Mouse (Mus musculus): ENCODE data around the gene Prmt7. TPM values are rescaled to one million over a fixed set of nuclear protein-coding genes. Genes with fewer than 3 reads are reported as not detected.

The Prmt7 gene
- polyA plus RNA-seq, 1 experiment = 33.9 TPM

DNA sequence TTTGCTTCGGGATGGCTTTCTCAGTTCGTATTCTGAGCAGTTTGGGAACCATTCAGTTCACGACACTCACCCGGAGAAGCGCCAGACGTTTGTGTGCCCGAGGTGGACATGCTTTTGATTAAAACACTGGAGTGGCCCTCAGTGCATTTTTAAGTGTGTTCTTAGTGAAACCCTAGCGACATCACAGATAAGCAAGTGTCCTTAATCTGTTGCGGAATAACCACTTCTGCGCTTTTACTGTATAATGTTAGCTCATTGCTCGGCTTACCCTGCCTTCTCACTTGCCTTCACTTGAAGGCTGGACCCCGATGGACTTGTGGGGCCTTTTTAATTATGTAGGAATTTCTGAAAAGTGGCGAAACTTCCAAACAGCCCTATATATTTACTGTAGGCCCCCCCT lies 685 bp downstream of the Prmt7 start:
- no peak overlapping the region for H3K27ac ChIP-seq (ENCODE audit: insufficient read depth, low read length)
- peak overlapping the region; percentile 73 for H3K4me3 ChIP-seq (ENCODE audit: insufficient read depth, low read length)
- TF ChIP-seq POLR2A (IDR thresholded peaks at IDR 0.05; ENCODE audit: extremely low read depth, insufficient read depth, low read length) (no peak), CTCF (IDR thresholded peaks at IDR 0.05; ENCODE audit: extremely low read depth, insufficient read depth, low read length) (no peak)
- peaks cover 2% of the 10 kb centered on the region; the same call in 1 of the 2 replicates for H3K4me1 ChIP-seq (ENCODE audit: control insufficient read depth, insufficient read depth, low read length)

- Histone ChIP-seq H3K4me1 (ENCODE audit: control insufficient read depth, insufficient read depth, low read length) (peaks cover 2% of the 10 kb centered on the region; the same call in 1 of the 2 replicates), H3K4me3 (ENCODE audit: insufficient read depth, low read length) (no peak overlapping the region), H3K27ac (ENCODE audit: insufficient read depth, low read length) (no peak overlapping the region)
- TF ChIP-seq CTCF (IDR thresholded peaks at IDR 0.05; ENCODE audit: extremely low read depth, insufficient read depth, low read length) (no peak), POLR2A (IDR thresholded peaks at IDR 0.05; ENCODE audit: extremely low read depth, insufficient read depth, low read length) (no peak)
Observed at GRCm38 (mm10) chr8:106213959-106214358, 3.2 kb downstream of the Prmt7 start.

- TF ChIP-seq CTCF (IDR thresholded peaks at IDR 0.05; ENCODE audit: extremely low read depth, insufficient read depth, low read length) (0 out of 2 replicates have a peak, but pooled peaks have one; percentile 15), POLR2A (IDR thresholded peaks at IDR 0.05; ENCODE audit: extremely low read depth, insufficient read depth, low read length) (no peak)
- no peak overlapping the region for H3K4me3 ChIP-seq (ENCODE audit: insufficient read depth, low read length)
- no peak overlapping the region for H3K27ac ChIP-seq (ENCODE audit: insufficient read depth, low read length)
- H3K4me1 ChIP-seq (ENCODE audit: control insufficient read depth, insufficient read depth, low read length) = no peaks in the 10 kb centered on the region
Observed at GRCm38 (mm10) chr8:106219620-106220019, 8.9 kb downstream of the Prmt7 start.

DNA sequence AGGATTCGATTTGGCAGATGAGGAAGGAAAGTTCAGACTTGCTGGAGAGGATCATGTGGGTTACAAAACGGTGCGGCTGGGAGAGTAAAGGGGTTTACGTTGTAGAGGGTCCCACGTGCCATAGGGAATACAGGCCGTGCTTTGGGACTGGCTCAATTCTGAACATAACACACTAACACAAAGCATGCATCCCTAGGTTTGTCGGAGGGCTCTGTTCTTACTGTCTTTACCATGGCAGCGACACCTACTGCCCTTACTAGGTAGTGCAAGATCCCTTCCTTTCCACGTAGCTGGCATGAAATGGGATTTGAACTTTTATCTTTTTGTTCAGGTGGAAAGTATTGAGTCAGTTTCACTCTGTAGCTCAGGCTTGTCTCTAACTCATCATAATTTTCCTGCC lies 15.9 kb downstream of the Prmt7 start:
- no peaks in the 10 kb centered on the region for H3K4me1 ChIP-seq (ENCODE audit: control insufficient read depth, insufficient read depth, low read length)
- TF ChIP-seq CTCF (IDR thresholded peaks at IDR 0.05; ENCODE audit: extremely low read depth, insufficient read depth, low read length) (peak; percentile 89), POLR2A (IDR thresholded peaks at IDR 0.05; ENCODE audit: extremely low read depth, insufficient read depth, low read length) (no peak)
- no peak overlapping the region for H3K4me3 ChIP-seq (ENCODE audit: insufficient read depth, low read length)
- no peak overlapping the region for H3K27ac ChIP-seq (ENCODE audit: insufficient read depth, low read length)

DNA sequence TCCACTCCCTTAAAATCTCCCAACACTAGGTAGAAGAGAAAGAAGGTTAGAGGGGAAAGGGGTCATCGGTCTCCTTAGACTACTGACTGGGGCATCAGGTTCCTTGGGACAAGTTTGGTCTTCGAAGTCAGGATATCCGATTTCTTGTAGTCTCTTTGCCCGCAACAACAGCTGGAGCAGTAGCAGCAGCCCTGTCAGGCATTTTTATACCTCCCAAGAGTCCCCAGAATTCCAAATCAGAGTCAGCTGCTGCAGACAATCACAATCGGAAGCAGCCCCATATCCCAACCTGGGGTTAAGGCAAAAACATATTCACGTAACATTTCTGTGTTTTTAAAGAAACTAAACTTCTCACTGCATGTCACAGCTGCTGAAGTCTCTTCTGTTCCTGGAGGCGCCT lies 20.8 kb downstream of the Prmt7 start:
- no peak overlapping the region for H3K4me3 ChIP-seq (ENCODE audit: insufficient read depth, low read length)
- TF ChIP-seq POLR2A (IDR thresholded peaks at IDR 0.05; ENCODE audit: extremely low read depth, insufficient read depth, low read length) (no peak), CTCF (IDR thresholded peaks at IDR 0.05; ENCODE audit: extremely low read depth, insufficient read depth, low read length) (no peak)
- H3K4me1 ChIP-seq (ENCODE audit: control insufficient read depth, insufficient read depth, low read length) = no peaks in the 10 kb centered on the region
- no peak overlapping the region for H3K27ac ChIP-seq (ENCODE audit: insufficient read depth, low read length)

DNA sequence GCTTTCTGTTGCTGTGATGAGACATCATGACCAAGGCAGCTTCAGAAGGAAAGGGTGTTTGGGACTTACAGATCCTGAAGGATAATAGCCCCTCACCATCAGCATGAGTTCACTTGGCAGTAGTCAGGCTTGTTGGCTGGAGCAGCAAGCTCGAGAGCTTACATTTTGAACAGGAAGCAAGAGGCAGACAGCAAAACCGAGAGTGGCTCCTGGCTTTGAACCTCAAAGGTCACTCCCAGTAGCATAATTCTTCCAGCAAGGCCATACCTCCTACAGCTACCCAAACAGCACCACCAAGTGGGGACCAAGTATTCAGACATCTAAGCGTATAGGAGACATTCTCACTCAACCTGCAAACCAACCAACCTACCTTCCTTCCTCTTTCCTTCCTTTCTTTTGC lies 22.0 kb downstream of the Prmt7 start:
- H3K4me1 ChIP-seq (ENCODE audit: control insufficient read depth, insufficient read depth, low read length) = no peaks in the 10 kb centered on the region
- H3K4me3 ChIP-seq (ENCODE audit: insufficient read depth, low read length) = no peak overlapping the region
- no peak overlapping the region for H3K27ac ChIP-seq (ENCODE audit: insufficient read depth, low read length)
- TF ChIP-seq CTCF (IDR thresholded peaks at IDR 0.05; ENCODE audit: extremely low read depth, insufficient read depth, low read length) (no peak), POLR2A (IDR thresholded peaks at IDR 0.05; ENCODE audit: extremely low read depth, insufficient read depth, low read length) (no peak)

DNA sequence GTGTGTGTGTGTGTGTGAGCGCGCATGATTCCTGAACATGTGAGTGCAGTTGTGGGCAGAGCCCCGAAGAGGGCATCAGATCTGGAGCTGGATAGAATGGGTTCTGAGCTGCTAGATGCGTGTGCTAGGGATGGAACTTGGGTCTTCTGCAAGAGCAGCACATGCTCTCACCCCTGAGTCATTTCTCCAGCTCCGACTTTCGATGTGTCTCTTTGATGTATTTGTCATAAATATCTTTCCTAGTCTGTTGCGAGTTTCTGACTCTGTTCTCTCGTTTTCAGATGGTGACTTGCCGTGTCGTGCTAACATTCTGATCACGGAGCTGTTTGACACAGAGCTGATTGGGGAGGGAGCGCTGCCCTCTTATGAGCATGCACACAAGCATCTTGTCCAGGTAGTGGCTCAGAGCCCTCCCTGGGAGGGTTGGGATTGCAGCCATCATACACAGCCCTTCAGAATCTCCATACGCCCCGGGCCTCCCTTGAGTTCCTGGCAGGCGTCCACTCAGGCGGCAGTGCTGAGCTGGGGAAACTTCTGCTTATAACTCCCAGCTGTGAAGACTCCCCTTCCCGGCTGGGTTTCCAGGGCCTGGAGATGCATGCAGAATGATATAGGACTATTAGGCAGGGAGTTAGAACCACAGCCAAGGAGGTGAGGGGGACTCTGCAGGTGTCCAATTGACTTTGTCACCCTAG lies 24.0 kb downstream of the Prmt7 start:
- no peak for TF ChIP-seq POLR2A (IDR thresholded peaks at IDR 0.05; ENCODE audit: extremely low read depth, insufficient read depth, low read length)
- no peak for TF ChIP-seq CTCF (IDR thresholded peaks at IDR 0.05; ENCODE audit: extremely low read depth, insufficient read depth, low read length)
- no peak overlapping the region for H3K27ac ChIP-seq (ENCODE audit: insufficient read depth, low read length)
- H3K4me3 ChIP-seq (ENCODE audit: insufficient read depth, low read length) = no peak overlapping the region
- no peaks in the 10 kb centered on the region for H3K4me1 ChIP-seq (ENCODE audit: control insufficient read depth, insufficient read depth, low read length)

DNA sequence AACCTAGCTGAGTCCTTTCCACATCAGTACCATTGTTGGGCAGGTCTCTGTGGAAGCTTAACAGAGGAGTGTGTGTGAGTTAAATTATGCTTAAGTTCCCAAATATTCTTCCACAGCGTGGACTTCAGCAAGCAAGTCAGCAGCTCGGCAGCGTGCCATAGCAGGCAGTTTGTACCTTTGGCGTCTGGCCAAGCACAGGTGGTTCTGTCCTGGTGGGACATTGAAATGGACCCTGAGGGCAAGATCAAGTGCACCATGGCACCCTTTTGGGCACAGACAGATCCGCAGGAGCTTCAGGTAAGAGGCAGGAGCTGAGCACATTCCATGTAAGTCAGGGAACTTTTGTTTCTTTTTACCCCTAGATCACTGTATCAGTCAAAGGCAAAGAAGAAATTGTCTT lies 26.4 kb downstream of the Prmt7 start:
- no peaks in the 10 kb centered on the region for H3K4me1 ChIP-seq (ENCODE audit: control insufficient read depth, insufficient read depth, low read length)
- H3K4me3 ChIP-seq (ENCODE audit: insufficient read depth, low read length) = no peak overlapping the region
- H3K27ac ChIP-seq (ENCODE audit: insufficient read depth, low read length) = no peak overlapping the region
- no peak for TF ChIP-seq CTCF (IDR thresholded peaks at IDR 0.05; ENCODE audit: extremely low read depth, insufficient read depth, low read length)
- no peak for TF ChIP-seq POLR2A (IDR thresholded peaks at IDR 0.05; ENCODE audit: extremely low read depth, insufficient read depth, low read length)

- TF ChIP-seq POLR2A (IDR thresholded peaks at IDR 0.05; ENCODE audit: extremely low read depth, insufficient read depth, low read length) (no peak), CTCF (IDR thresholded peaks at IDR 0.05; ENCODE audit: extremely low read depth, insufficient read depth, low read length) (no peak)
- Histone ChIP-seq H3K27ac (ENCODE audit: insufficient read depth, low read length) (no peak overlapping the region), H3K4me3 (ENCODE audit: insufficient read depth, low read length) (no peak overlapping the region), H3K4me1 (ENCODE audit: control insufficient read depth, insufficient read depth, low read length) (peaks cover 1% of the 10 kb centered on the region; the same call in 1 of the 2 replicates)
Observed at GRCm38 (mm10) chr8:106250186-106250585, 39.5 kb downstream of the Prmt7 start.

GRCm38 (mm10) chr8:106258169-106258568 lies 47.4 kb downstream of the Prmt7 start:
- no peak overlapping the region for H3K4me3 ChIP-seq (ENCODE audit: insufficient read depth, low read length)
- TF ChIP-seq POLR2A (IDR thresholded peaks at IDR 0.05; ENCODE audit: extremely low read depth, insufficient read depth, low read length) (no peak), CTCF (IDR thresholded peaks at IDR 0.05; ENCODE audit: extremely low read depth, insufficient read depth, low read length) (peak; percentile 37; the same call in 1 of the 2 replicates)
- no peak overlapping the region for H3K27ac ChIP-seq (ENCODE audit: insufficient read depth, low read length)
- no peaks in the 10 kb centered on the region for H3K4me1 ChIP-seq (ENCODE audit: control insufficient read depth, insufficient read depth, low read length)

Measured in cortical plate, adult 2 months (tissue).